8 mouse cellular contexts compared by ENCODE assay signal in the genomic region with DNA sequence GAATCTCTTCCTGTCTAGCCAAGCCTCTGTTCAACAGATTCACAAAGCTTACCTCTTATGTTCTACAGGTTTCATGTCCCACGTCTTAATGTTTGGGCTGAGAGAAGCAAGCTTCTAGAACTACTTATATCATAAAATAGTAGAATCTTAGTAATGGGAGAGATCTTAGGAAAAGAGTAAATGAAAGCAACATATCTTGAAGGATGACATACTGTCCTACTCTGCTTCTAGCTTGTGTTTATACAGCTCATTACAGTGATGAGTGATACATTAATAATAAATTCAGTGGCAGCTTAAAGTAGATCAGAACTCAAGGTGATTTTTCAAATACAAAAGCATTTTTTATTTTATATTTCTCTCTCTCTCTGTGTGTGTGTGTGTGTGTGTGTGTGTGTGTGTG. TPM values are rescaled to one million over a fixed set of nuclear protein-coding genes. Genes with fewer than 3 reads are reported as not detected.
DNase-seq lines count a peak whose midpoint lies in the region; ATAC-seq lines count a peak whose summit lies in the region.

A gene (minus strand): TSS at position 101 of the 400 bp plus-strand sequence.

- ATAC-seq in granulocyte monocyte progenitor cell, adult 5-6 weeks (replicated peaks; ENCODE audit: poor library complexity, severe bottlenecking), result no peak
- ATAC-seq in midbrain, embryonic 15.5 days (replicated peaks), result no peak

- no peak within 1 kb of the TSS for H3K27ac ChIP-seq in midbrain, embryonic 15.5 days

- H3K4me2 ChIP-seq in midbrain, embryonic 15.5 days, result no peak within 1 kb of the TSS

- H3K27me3 ChIP-seq in midbrain, embryonic 15.5 days (replicated peaks), result no peaks in the 10 kb centered on the region

- no peak for DNase-seq in layer of hippocampus, adult 18-20 months (ENCODE audit: low spot score in 2 of 2)
- DNase-seq in layer of hippocampus, adult 9-10 months (ENCODE audit: low spot score), result no peak
- DNase-seq in adrenal gland, postnatal 25 days, result no peak
- DNase-seq in layer of hippocampus, postnatal 10 days (ENCODE audit: low spot score in 2 of 2), result no peak
- DNase-seq in retina, embryonic 14.5 days (ENCODE audit: low spot score), result no peak
- DNase-seq in lung, postnatal 4 days, result no peak

- WGBS in midbrain, embryonic 15.5 days, result 88% methylated on average over 1 of the region's 1 CpGs

- peaks cover 13% of the 10 kb centered on the region for H3K4me1 ChIP-seq in midbrain, embryonic 15.5 days

- H3K4me3 ChIP-seq in midbrain, embryonic 15.5 days, result no peak within 1 kb of the TSS

- H3K9me3 ChIP-seq in midbrain, embryonic 15.5 days, result no peaks in the 10 kb centered on the region

- no peaks in the 10 kb centered on the region for H3K36me3 ChIP-seq in midbrain, embryonic 15.5 days (replicated peaks)

- H3K9ac ChIP-seq in midbrain, embryonic 15.5 days, result no peak within 1 kb of the TSS

RNA-seq across cellular contexts. Expression of the gene that starts here (rescaled TPM):
- 10 to 100 TPM; 35.0 to 39.4 TPM for total RNA-seq in layer of hippocampus, adult 18-20 months (2021)
- 72.0 and 104 TPM in 2 replicates for total RNA-seq in adrenal gland, postnatal 25 days (2021)
- total RNA-seq in granulocyte monocyte progenitor cell, adult 5-6 weeks (2014; fragmentation: Nextera tagmentation), result 16.1 and 23.9 TPM in 2 replicates
- 33.5 and 36.8 TPM in 2 replicates for total RNA-seq in granulocyte monocyte progenitor cell, adult 5-6 weeks (2017)
- total RNA-seq in layer of hippocampus, postnatal 10 days (2021), result 10 to 100 TPM; 28.0 to 31.4 TPM
- 20.3 and 25.6 TPM in 2 replicates for polyA plus RNA-seq in midbrain, embryonic 15.5 days (2015; fragmentation: Nextera tagmentation; extraction: Ambion mirVana)
